Mouse (Mus musculus): ENCODE results near the gene Psmg3. TPM values are rescaled to one million over a fixed set of nuclear protein-coding genes. Genes with fewer than 3 reads are reported as not detected.

The Psmg3 gene
- polyA plus RNA-seq, 1 experiment from 2014 or later: 96.6 TPM

GRCm38 (mm10) chr5:139801880-139802279, 24.8 kb downstream of the Psmg3 start:
- peaks cover 31% of the 10 kb centered on the region for H3K4me1 ChIP-seq (replicated peaks; ENCODE audit: control insufficient read depth, insufficient read depth, low read length)
- H3K4me2 ChIP-seq (ENCODE audit: low read length): no peak overlapping the region
- no peak for ATAC-seq (replicated peaks; ENCODE audit: low FRiP score, low TSS enrichment, low read depth)
- DNase-seq (ENCODE audit: low spot score): no peak
- H3K27me3 ChIP-seq (replicated peaks; ENCODE audit: control insufficient read depth, insufficient read depth, low read length): no peaks in the 10 kb centered on the region
- WGBS: 90% methylated on average over 10 of the region's 10 CpGs
- no peaks in the 10 kb centered on the region for H3K9me3 ChIP-seq (ENCODE audit: control insufficient read depth, low read length)
- no peak overlapping the region for H3K27ac ChIP-seq (ENCODE audit: low read depth)
- peaks cover 18% of the 10 kb centered on the region for H3K36me3 ChIP-seq (ENCODE audit: control insufficient read depth, insufficient read depth, low read length)
- H3K9ac ChIP-seq (ENCODE audit: low read length): no peak overlapping the region
- no peak overlapping the region for H3K4me3 ChIP-seq (ENCODE audit: low read depth, low read length)

- H3K27ac ChIP-seq (ENCODE audit: low read depth): no peak overlapping the region
- H3K9me3 ChIP-seq (ENCODE audit: control insufficient read depth, low read length): no peaks in the 10 kb centered on the region
- peaks cover 18% of the 10 kb centered on the region for H3K36me3 ChIP-seq (ENCODE audit: control insufficient read depth, insufficient read depth, low read length)
- ATAC-seq (replicated peaks; ENCODE audit: low FRiP score, low TSS enrichment, low read depth) (no peak), DNase-seq (ENCODE audit: low spot score) (no peak)
- no peaks in the 10 kb centered on the region for H3K27me3 ChIP-seq (replicated peaks; ENCODE audit: control insufficient read depth, insufficient read depth, low read length)
- peaks cover 37% of the 10 kb centered on the region for H3K4me1 ChIP-seq (replicated peaks; ENCODE audit: control insufficient read depth, insufficient read depth, low read length)
- H3K9ac ChIP-seq (ENCODE audit: low read length): no peak overlapping the region
- no peak overlapping the region for H3K4me3 ChIP-seq (ENCODE audit: low read depth, low read length)
- no peak overlapping the region for H3K4me2 ChIP-seq (ENCODE audit: low read length)
- 94% methylated on average over 8 of the region's 8 CpGs for WGBS
These were observed 25.5 kb downstream of the Psmg3 start for GRCm38 (mm10) chr5:139801231-139801630.

DNA sequence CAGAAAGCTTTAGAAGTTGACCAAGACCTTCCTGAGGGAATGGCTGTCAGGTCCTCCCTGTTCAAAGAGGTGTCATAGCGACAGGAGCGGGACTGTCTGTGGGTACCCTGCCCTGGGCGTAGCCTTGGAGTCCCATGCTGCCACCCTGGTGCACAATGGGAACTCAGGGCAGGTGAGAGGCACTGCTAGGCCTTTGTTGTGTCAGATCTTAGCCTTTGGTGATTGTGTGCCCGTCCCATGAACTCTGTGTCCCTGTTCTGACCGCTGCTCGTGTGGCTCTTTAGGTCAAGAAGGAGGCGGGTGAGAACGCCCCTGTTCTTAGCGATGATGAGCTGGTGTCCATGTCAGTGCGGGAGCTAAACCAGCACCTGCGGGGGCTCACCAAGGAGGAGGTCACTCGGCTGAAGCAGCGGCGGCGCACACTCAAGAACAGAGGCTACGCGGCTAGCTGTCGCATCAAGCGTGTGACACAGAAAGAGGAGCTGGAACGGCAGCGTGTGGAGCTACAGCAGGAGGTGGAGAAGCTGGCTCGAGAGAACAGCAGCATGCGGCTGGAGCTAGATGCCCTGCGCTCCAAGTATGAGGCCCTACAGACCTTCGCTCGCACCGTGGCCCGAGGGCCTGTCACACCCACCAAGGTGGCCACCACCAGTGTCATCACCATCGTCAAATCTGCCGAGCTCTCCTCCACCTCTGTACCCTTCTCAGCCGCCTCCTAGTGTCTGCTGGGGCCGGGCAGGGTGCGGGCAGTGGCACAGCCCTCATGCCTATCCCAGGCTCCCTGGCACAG, 26.7 kb downstream of the Psmg3 start:
- H3K9me3 ChIP-seq (ENCODE audit: control insufficient read depth, low read length): no peaks in the 10 kb centered on the region
- no peak overlapping the region for H3K4me3 ChIP-seq (ENCODE audit: low read depth, low read length)
- ATAC-seq (replicated peaks; ENCODE audit: low FRiP score, low TSS enrichment, low read depth): no peak
- H3K27ac ChIP-seq (ENCODE audit: low read depth): no peak overlapping the region
- 93% methylated on average over 33 of the region's 33 CpGs for WGBS
- H3K4me1 ChIP-seq (replicated peaks; ENCODE audit: control insufficient read depth, insufficient read depth, low read length): peaks cover 43% of the 10 kb centered on the region
- no peak overlapping the region for H3K4me2 ChIP-seq (ENCODE audit: low read length)
- H3K27me3 ChIP-seq (replicated peaks; ENCODE audit: control insufficient read depth, insufficient read depth, low read length): no peaks in the 10 kb centered on the region
- no peak overlapping the region for H3K9ac ChIP-seq (ENCODE audit: low read length)
- no peak for DNase-seq (ENCODE audit: low spot score)
- H3K36me3 ChIP-seq (ENCODE audit: control insufficient read depth, insufficient read depth, low read length): peaks cover 18% of the 10 kb centered on the region

DNA sequence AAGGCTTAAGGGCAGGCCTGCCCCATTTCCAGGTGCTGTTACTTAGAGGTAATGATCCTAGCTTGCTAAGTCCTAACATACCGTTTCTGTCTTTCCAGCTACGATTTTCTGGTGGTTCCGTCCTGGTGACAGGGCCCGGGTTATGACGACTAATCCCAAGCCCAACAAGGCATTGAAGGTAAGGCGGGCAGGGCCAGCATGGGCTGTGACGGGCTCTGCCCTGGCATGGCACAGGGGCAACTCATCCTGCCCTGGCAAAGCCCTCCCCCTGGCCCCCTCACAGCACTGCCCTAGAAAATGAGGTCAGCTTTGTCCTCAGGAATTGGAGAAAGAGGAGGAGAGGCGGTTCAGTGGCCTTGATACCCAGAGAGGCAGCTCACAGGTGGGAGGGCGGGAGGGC, 27.6 kb downstream of the Psmg3 start:
- Histone ChIP-seq H3K27me3 (replicated peaks; ENCODE audit: control insufficient read depth, insufficient read depth, low read length) (no peaks in the 10 kb centered on the region), H3K4me3 (ENCODE audit: low read depth, low read length) (no peak overlapping the region), H3K4me1 (replicated peaks; ENCODE audit: control insufficient read depth, insufficient read depth, low read length) (peaks cover 44% of the 10 kb centered on the region), H3K27ac (ENCODE audit: low read depth) (no peak overlapping the region), H3K4me2 (ENCODE audit: low read length) (no peak overlapping the region), H3K9me3 (ENCODE audit: control insufficient read depth, low read length) (no peaks in the 10 kb centered on the region), H3K9ac (ENCODE audit: low read length) (no peak overlapping the region), H3K36me3 (ENCODE audit: control insufficient read depth, insufficient read depth, low read length) (peaks cover 18% of the 10 kb centered on the region)
- no peak for DNase-seq (ENCODE audit: low spot score)
- ATAC-seq (replicated peaks; ENCODE audit: low FRiP score, low TSS enrichment, low read depth): no peak
- 92% methylated on average over 8 of the region's 9 CpGs for WGBS

DNA sequence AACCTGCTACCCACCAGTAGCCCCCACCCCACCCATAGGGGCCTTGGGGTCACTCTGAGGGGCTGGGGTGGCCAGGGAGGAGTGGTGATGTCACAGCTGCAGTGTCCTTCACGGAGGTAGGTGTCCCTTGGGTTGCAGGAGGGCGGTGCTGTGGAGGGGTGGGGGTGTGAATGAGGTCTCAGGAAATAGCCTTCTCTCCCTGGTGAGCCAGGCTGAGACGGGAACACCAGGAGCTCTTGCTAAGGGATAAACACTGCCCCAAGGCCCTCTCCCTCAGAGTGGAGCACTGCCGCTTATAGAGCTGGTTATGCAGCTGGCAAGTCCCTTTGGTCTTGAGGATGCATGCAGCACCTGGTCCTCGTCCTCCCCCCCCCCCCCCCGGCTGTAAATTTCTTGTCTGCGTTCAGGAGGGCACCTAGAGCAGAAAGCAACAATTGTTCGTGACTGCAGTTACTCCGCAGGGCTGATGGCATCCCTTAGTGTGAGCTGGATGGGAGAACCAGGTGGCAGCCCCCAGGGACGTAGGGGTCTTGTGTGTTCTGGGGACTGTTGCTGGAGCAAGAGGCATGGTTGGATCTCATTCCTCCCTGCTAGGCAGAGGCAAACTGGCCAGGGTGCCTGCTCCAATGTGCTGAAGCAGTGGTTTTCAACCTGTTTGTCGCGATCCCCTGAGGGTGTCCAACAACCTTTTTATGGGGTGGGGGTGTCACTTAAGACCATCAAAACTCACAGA, 28.4 kb downstream of the Psmg3 start:
- no peak for ATAC-seq (replicated peaks; ENCODE audit: low FRiP score, low TSS enrichment, low read depth)
- peak overlapping the region; percentile 34; the same call in 1 of the 2 replicates for H3K27ac ChIP-seq (ENCODE audit: low read depth)
- no peak overlapping the region for H3K4me3 ChIP-seq (ENCODE audit: low read depth, low read length)
- H3K9me3 ChIP-seq (ENCODE audit: control insufficient read depth, low read length): no peaks in the 10 kb centered on the region
- 42% methylated on average over 12 of the region's 12 CpGs for WGBS
- peaks cover 43% of the 10 kb centered on the region for H3K4me1 ChIP-seq (replicated peaks; ENCODE audit: control insufficient read depth, insufficient read depth, low read length)
- H3K4me2 ChIP-seq (ENCODE audit: low read length): peak overlapping the region; percentile 26; the same call in 1 of the 2 replicates
- H3K27me3 ChIP-seq (replicated peaks; ENCODE audit: control insufficient read depth, insufficient read depth, low read length): no peaks in the 10 kb centered on the region
- peak overlapping the region; percentile 1; the same call in 1 of the 2 replicates for H3K9ac ChIP-seq (ENCODE audit: low read length)
- H3K36me3 ChIP-seq (ENCODE audit: control insufficient read depth, insufficient read depth, low read length): peaks cover 18% of the 10 kb centered on the region
- DNase-seq (ENCODE audit: low spot score): no peak

- DNase-seq (ENCODE audit: low spot score): peak; percentile 81
- H3K36me3 ChIP-seq (ENCODE audit: control insufficient read depth, insufficient read depth, low read length): peaks cover 18% of the 10 kb centered on the region
- no peak overlapping the region for H3K4me3 ChIP-seq (ENCODE audit: low read depth, low read length)
- H3K9ac ChIP-seq (ENCODE audit: low read length): 0 out of 2 replicates have a peak overlapping the region, but pooled peaks have one; percentile 30
- no peaks in the 10 kb centered on the region for H3K9me3 ChIP-seq (ENCODE audit: control insufficient read depth, low read length)
- WGBS: 24% methylated on average over 11 of the region's 11 CpGs
- peak; percentile 4 for ATAC-seq (replicated peaks; ENCODE audit: low FRiP score, low TSS enrichment, low read depth)
- peak overlapping the region; percentile 84 for H3K27ac ChIP-seq (ENCODE audit: low read depth)
- H3K4me1 ChIP-seq (replicated peaks; ENCODE audit: control insufficient read depth, insufficient read depth, low read length): peaks cover 50% of the 10 kb centered on the region
- H3K27me3 ChIP-seq (replicated peaks; ENCODE audit: control insufficient read depth, insufficient read depth, low read length): no peaks in the 10 kb centered on the region
- peak overlapping the region; percentile 42 for H3K4me2 ChIP-seq (ENCODE audit: low read length)
These were observed 29.1 kb downstream of the Psmg3 start for GRCm38 (mm10) chr5:139797473-139798167.

GRCm38 (mm10) chr5:139796900-139797299, 29.8 kb downstream of the Psmg3 start:
- peak overlapping the region; percentile 42 for H3K4me2 ChIP-seq (ENCODE audit: low read length)
- H3K9me3 ChIP-seq (ENCODE audit: control insufficient read depth, low read length): no peaks in the 10 kb centered on the region
- ATAC-seq (replicated peaks; ENCODE audit: low FRiP score, low TSS enrichment, low read depth) (peak; percentile 56), DNase-seq (ENCODE audit: low spot score) (peak; percentile 79)
- H3K4me1 ChIP-seq (replicated peaks; ENCODE audit: control insufficient read depth, insufficient read depth, low read length): peaks cover 56% of the 10 kb centered on the region
- peaks cover 16% of the 10 kb centered on the region for H3K36me3 ChIP-seq (ENCODE audit: control insufficient read depth, insufficient read depth, low read length)
- 0 out of 2 replicates have a peak overlapping the region, but pooled peaks have one; percentile 3 for H3K4me3 ChIP-seq (ENCODE audit: low read depth, low read length)
- H3K27ac ChIP-seq (ENCODE audit: low read depth): peak overlapping the region; percentile 84
- H3K27me3 ChIP-seq (replicated peaks; ENCODE audit: control insufficient read depth, insufficient read depth, low read length): no peaks in the 10 kb centered on the region
- H3K9ac ChIP-seq (ENCODE audit: low read length): peak overlapping the region; percentile 30
- 4% methylated on average over 13 of the region's 13 CpGs for WGBS

GRCm38 (mm10) chr5:139796001-139796620, 30.6 kb downstream of the Psmg3 start:
- Histone ChIP-seq H3K9me3 (ENCODE audit: control insufficient read depth, low read length) (no peaks in the 10 kb centered on the region), H3K9ac (ENCODE audit: low read length) (peak overlapping the region; percentile 30; the same call in 1 of the 2 replicates), H3K27ac (ENCODE audit: low read depth) (peak overlapping the region; percentile 84; the same call in 1 of the 2 replicates), H3K4me1 (replicated peaks; ENCODE audit: control insufficient read depth, insufficient read depth, low read length) (peaks cover 56% of the 10 kb centered on the region), H3K27me3 (replicated peaks; ENCODE audit: control insufficient read depth, insufficient read depth, low read length) (no peaks in the 10 kb centered on the region), H3K36me3 (ENCODE audit: control insufficient read depth, insufficient read depth, low read length) (peaks cover 12% of the 10 kb centered on the region), H3K4me2 (ENCODE audit: low read length) (peak overlapping the region; percentile 42), H3K4me3 (ENCODE audit: low read depth, low read length) (no peak overlapping the region)
- no peak for ATAC-seq (replicated peaks; ENCODE audit: low FRiP score, low TSS enrichment, low read depth)
- WGBS: 75% methylated on average over 9 of the region's 9 CpGs
- no peak for DNase-seq (ENCODE audit: low spot score)

Data from intestine, embryonic 14.5 days (tissue).